Mouse (Mus musculus): ENCODE measurements at regions not wholly inside any gene's neighbourhood (a gene's known extent, or its start where the extent isn't known, plus 50 kb on each side); places are given as distances from the start of the nearest gene placed in this dataset.

DNA sequence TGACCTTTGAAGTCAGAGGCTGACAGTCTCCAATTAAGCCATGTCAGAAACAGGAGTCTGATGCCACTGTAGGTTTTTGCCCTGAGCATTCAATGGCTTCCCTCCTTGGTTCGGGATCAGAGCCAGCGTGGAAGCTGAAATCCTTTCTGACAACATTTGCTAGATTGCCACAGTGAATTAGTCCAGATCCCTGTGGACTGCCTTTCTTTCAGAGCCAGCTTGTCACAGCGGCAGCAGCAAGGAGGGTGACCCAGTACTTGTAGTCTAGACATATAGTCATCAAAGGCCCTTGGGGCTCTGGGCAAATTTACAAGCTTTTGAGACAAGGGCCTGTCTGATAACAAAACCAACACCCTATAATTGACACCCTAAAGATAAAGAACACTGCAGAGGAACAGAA is 86.5 kb upstream of the Map3k7 start:
- no peak for TF ChIP-seq POLR2A (IDR thresholded peaks at IDR 0.05; ENCODE audit: extremely low read depth, insufficient read depth, low read length)
- TF ChIP-seq CTCF (IDR thresholded peaks at IDR 0.05; ENCODE audit: low read depth, low read length): no peak
